ENCODE assay signal across 8 mouse cellular contexts in genomic region chr14:6286931-6287715, GRCm38 (mm10). TPM values are rescaled to one million over a fixed set of nuclear protein-coding genes. Genes with fewer than 3 reads are reported as not detected.
A peak's percentile ranks its signal among the peaks of the same experiment; 100 is the strongest.
DNase-seq lines count a peak whose midpoint lies in the region; ATAC-seq and TF ChIP-seq lines count a peak whose summit lies in the region.
"Not testable (repeated sequence)": the region's sequence is repeated elsewhere in the genome, so short reads cannot be mapped to it uniquely, and the experiment has no call there.

TSS of gene Gm3411 (minus strand) at chr14:6287250.

- H3K9me3 ChIP-seq in hindbrain, embryonic 15.5 days; lung, embryonic 14.5 days (ENCODE audit: low read depth, low read length): not testable (repeated sequence)

- peak within 1 kb of the TSS; percentile 61 for H3K9ac ChIP-seq in hindbrain, embryonic 15.5 days
- peak within 1 kb of the TSS; percentile 34; the same call in 1 of the 2 replicates for H3K9ac ChIP-seq in lung, embryonic 14.5 days

- peak within 1 kb of the TSS; percentile 61 for H3K27ac ChIP-seq in hindbrain, embryonic 15.5 days (replicated peaks)
- H3K27ac ChIP-seq in lung, embryonic 14.5 days (ENCODE audit: low read depth): not testable (repeated sequence)

- H3K4me2 ChIP-seq in hindbrain, embryonic 15.5 days: peak within 1 kb of the TSS; percentile 67
- peak within 1 kb of the TSS; percentile 61 for H3K4me2 ChIP-seq in lung, embryonic 14.5 days

- TF ChIP-seq CTCF in lung, embryonic 14.5 days (IDR thresholded peaks at IDR 0.05; ENCODE audit: low read depth): not testable (repeated sequence)

- ATAC-seq in hindbrain, embryonic 15.5 days (ENCODE audit: low FRiP score, low read depth); lung, embryonic 14.5 days (ENCODE audit: insufficient read depth): not testable (repeated sequence)

- not testable (repeated sequence) for H3K27me3 ChIP-seq in hindbrain, embryonic 15.5 days; lung, embryonic 14.5 days (ENCODE audit: insufficient read depth, low read length)

- WGBS in hindbrain, embryonic 15.5 days: under 1% methylated on average over 45 of the region's 57 CpGs
- WGBS in lung, embryonic 14.5 days: 1% methylated on average over 45 of the region's 57 CpGs

- not testable (repeated sequence) for H3K4me1 ChIP-seq in hindbrain, embryonic 15.5 days (replicated peaks); lung, embryonic 14.5 days (ENCODE audit: insufficient read depth)

- H3K36me3 ChIP-seq in hindbrain, embryonic 15.5 days; lung, embryonic 14.5 days (ENCODE audit: insufficient read depth): not testable (repeated sequence)

- peak within 1 kb of the TSS; percentile 60 for H3K4me3 ChIP-seq in hindbrain, embryonic 15.5 days
- peak within 1 kb of the TSS; percentile 39 for H3K4me3 ChIP-seq in lung, embryonic 14.5 days (ENCODE audit: low read depth, low read length)

- DNase-seq in MN1 (ENCODE audit: low spot score): peak; percentile 45
- peak; percentile 59 for DNase-seq in embryo, embryonic 10.5 days (ENCODE audit: low spot score)
- peak; percentile 63 for DNase-seq in gastrocnemius, postnatal 25 days
- DNase-seq in layer of hippocampus, postnatal 10 days (ENCODE audit: low spot score in 2 of 2): peak; percentile 53 to 61
- peak; percentile 61 for DNase-seq in lung, embryonic 14.5 days
- DNase-seq in ovary, postnatal 10 days (ENCODE audit: low spot score): peak; percentile 23
- peak; percentile 0 for DNase-seq in thymus, postnatal 0 days (ENCODE audit: low spot score)

RNA-seq across cellular contexts. Expression of gene Gm3411, which starts in this region (rescaled TPM):
- total RNA-seq in gastrocnemius, postnatal 25 days (2021): not detected
- polyA plus RNA-seq in hindbrain, embryonic 15.5 days (2015; fragmentation: Nextera tagmentation; extraction: Ambion mirVana): 8.1 and 8.2 TPM in 2 replicates
- total RNA-seq in layer of hippocampus, postnatal 10 days (2021): 1 to 10 TPM; 3.5 to 4.0 TPM
- 1.2 and 1.4 TPM in 2 replicates for polyA plus RNA-seq in lung, embryonic 14.5 days (2014; fragmentation: Nextera tagmentation; extraction: Ambion mirVana)
- 0.14 and 0.21 TPM in 2 replicates for polyA plus RNA-seq in thymus, postnatal 0 days (2015; fragmentation: Nextera tagmentation; extraction: Ambion mirVana)

Comparison
In these comparisons a context has a peak if more than half of its experiments do, and no peak if none do; other contexts are left out.
1. RNA of gene Gm3411 (total RNA-seq): 3.5 to 4.0 TPM in layer of hippocampus, postnatal 10 days; not detected in gastrocnemius, postnatal 25 days; every median in the first group is over 4 times any median in the second.
2. Peak in DNase-seq in gastrocnemius, postnatal 25 days; RNA of the gene not detected or under 1 TPM.
3. Peak in DNase-seq in thymus, postnatal 0 days; RNA of the gene not detected or under 1 TPM.
4. DNase-seq: peak in every context shown above with its lines; median percentile 63 in gastrocnemius, postnatal 25 days; 61 in lung, embryonic 14.5 days; 59 in embryo, embryonic 10.5 days; 57 in layer of hippocampus, postnatal 10 days; 45 in MN1; 23 in ovary, postnatal 10 days; 0 in thymus, postnatal 0 days.